Mouse (Mus musculus) forebrain, embryonic 15.5 days (tissue): ENCODE measurements at regions not wholly inside any gene's neighbourhood (a gene's known extent, or its start where the extent isn't known, plus 50 kb on each side); places are given as distances from the start of the nearest gene placed in this dataset.

Experiments
- ATAC-seq: fragments of 200-750 bp; cut with Nextera tagmentation; replicated peaks from 2 replicates; pipeline ENCODE4 v1.8.0; 2017; ENCODE audit warnings: mild to moderate bottlenecking, moderate TSS enrichment, moderate library complexity
- H3K27ac ChIP-seq: fragments of 300-500 bp; sonication (generic); replicated peaks from 2 replicates; pipeline ENCODE4 v1.5.1; 2015; ENCODE audit warnings: mild to moderate bottlenecking, inconsistent platforms
- H3K27me3 ChIP-seq: fragments of 300-500 bp; sonication (generic); 2 replicates; pipeline ENCODE4 v1.6.1; 2015; ENCODE audit warnings: inconsistent platforms
- H3K36me3 ChIP-seq: fragments of 300-500 bp; sonication (generic); 2 replicates; pipeline ENCODE4 v1.6.1; 2015; ENCODE audit warnings: mild to moderate bottlenecking, inconsistent platforms
- H3K4me1 ChIP-seq: fragments of 300-500 bp; sonication (generic); 2 replicates; pipeline ENCODE4 v1.6.1; 2015; ENCODE audit warnings: inconsistent platforms
- H3K4me2 ChIP-seq: fragments of 300-500 bp; sonication (generic); replicated peaks from 2 replicates; pipeline ENCODE4 v1.6.1; 2015; ENCODE audit warnings: mild to moderate bottlenecking, inconsistent platforms
- H3K4me3 ChIP-seq: fragments of 300-500 bp; sonication (generic); 2 replicates; pipeline ENCODE4 v1.5.1; 2015; ENCODE audit warnings: mild to moderate bottlenecking, inconsistent platforms
- H3K9ac ChIP-seq: fragments of 300-500 bp; sonication (generic); replicated peaks from 2 replicates; pipeline ENCODE4 v1.6.1; 2015; ENCODE audit warnings: mild to moderate bottlenecking, inconsistent platforms
- H3K9me3 ChIP-seq: fragments of 300-500 bp; sonication (generic); 2 replicates; pipeline ENCODE4 v1.6.1; 2016; ENCODE audit warnings: inconsistent platforms
- WGBS: fragments of 180-500 bp; shearing (Covaris S2); methylation state at CpG from one replicate; pipeline ENCODE4 v1.1.7; 2015; ENCODE audit warnings: mixed read lengths; 5-methylcytosine and 5-hydroxymethylcytosine counted together

DNA sequence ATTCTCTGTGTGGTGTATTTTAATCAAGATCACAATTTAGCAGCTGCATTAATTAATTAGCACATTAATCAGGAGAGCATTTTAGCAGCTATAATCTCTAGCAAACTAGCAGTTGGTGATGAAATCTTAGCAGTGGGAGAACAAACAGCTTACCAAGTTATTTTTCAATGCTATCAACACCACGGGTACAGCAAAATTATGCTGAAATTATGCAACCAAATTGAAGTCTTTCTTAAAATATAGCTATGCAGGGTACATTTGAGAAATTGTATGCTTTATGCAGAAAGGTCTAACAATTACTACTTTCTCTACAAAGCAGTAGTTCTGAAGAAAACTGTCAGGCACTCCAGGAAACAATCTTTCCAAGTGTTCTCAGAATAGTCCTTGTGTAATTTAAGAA, 378.1 kb downstream of the Dnajb9 start:
- ATAC-seq = no peak

DNA sequence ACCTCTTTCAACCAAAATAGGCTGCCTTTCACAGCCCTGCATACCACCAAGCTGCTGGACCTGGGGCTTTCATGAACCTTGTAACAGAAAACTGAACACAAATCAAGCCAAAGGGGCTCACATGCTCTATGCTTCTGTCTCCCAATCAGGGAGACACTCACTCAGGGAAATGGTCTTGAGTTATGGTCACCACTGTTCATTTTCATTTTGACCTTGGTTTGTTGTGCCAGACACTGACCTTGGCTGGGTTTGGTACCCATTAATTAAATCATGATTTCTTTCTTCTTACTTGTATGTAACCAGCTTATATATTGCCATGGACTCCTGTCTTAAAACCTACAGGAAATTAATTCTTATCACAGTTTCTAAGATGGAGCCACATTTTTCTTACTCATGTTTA, 381.5 kb downstream of the Dnajb9 start:
- Histone ChIP-seq H3K36me3 (no peaks in the 10 kb centered on the region), H3K27ac (no peak overlapping the region), H3K9ac (no peak overlapping the region), H3K4me3 (no peak overlapping the region), H3K27me3 (no peaks in the 10 kb centered on the region), H3K9me3 (no peaks in the 10 kb centered on the region), H3K4me1 (no peaks in the 10 kb centered on the region), H3K4me2 (no peak overlapping the region)
- ATAC-seq = no peak

More for the DNA sequence above, 378.1 kb downstream of the Dnajb9 start:
- Histone ChIP-seq H3K36me3 (no peaks in the 10 kb centered on the region), H3K27ac (no peak overlapping the region), H3K4me1 (no peaks in the 10 kb centered on the region), H3K4me2 (no peak overlapping the region), H3K9ac (no peak overlapping the region), H3K27me3 (no peaks in the 10 kb centered on the region), H3K9me3 (no peaks in the 10 kb centered on the region), H3K4me3 (no peak overlapping the region)
- 42% methylated on average over 1 of the region's 1 CpGs for WGBS

DNA sequence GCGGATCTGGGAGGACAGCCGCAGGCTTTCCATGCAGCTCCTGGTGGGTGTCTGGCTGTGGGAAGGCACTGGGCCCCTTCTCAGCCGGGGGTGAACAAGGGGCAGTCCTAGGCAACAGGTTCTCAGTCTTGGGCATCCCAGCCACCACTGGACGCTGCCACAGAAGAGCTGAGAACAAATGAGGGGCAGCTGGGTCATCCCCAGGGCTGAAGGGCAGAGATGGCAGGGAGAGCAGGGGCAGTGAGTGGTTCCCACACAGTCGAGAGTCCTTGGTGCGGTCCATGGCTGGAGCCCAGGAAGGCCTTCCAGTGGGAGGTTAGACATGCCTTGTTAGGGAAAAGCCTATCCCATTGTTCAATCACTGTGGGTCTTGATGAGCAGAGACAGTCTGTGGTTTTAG, 382.2 kb downstream of the Dnajb9 start:
- H3K9me3 ChIP-seq = no peaks in the 10 kb centered on the region
- no peak overlapping the region for H3K9ac ChIP-seq
- no peak for ATAC-seq
- H3K27me3 ChIP-seq = no peaks in the 10 kb centered on the region
- H3K4me3 ChIP-seq = no peak overlapping the region
- no peaks in the 10 kb centered on the region for H3K4me1 ChIP-seq
- H3K36me3 ChIP-seq = no peaks in the 10 kb centered on the region
- 74% methylated on average over 6 of the region's 6 CpGs for WGBS
- H3K27ac ChIP-seq = no peak overlapping the region
- H3K4me2 ChIP-seq = no peak overlapping the region

DNA sequence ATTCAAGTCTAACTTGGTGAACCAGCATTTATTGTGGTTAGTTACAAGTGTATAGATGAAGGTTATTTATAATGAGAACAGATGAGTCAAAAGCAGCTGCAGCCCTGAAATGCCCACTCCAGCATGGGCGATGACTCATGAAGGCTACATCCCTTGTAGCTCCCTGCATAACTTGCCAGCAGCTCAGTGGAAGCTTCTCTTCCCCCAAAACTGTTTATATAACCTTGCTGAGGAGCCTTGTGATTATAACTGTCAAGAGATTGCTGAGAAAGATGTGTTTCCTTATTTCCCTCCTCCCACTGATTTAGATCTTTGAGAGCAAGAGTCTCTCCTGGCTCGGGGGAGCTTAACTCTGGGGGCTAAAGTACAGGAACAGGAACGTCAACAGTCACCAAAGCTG, 382.8 kb downstream of the Dnajb9 start:
- Histone ChIP-seq H3K9me3 (no peaks in the 10 kb centered on the region), H3K36me3 (no peaks in the 10 kb centered on the region), H3K4me2 (no peak overlapping the region), H3K4me3 (no peak overlapping the region), H3K4me1 (no peaks in the 10 kb centered on the region), H3K27me3 (no peaks in the 10 kb centered on the region), H3K9ac (no peak overlapping the region), H3K27ac (no peak overlapping the region)
- 61% methylated on average over 3 of the region's 3 CpGs for whole genome bisulfite sequencing
- ATAC-seq = no peak

DNA sequence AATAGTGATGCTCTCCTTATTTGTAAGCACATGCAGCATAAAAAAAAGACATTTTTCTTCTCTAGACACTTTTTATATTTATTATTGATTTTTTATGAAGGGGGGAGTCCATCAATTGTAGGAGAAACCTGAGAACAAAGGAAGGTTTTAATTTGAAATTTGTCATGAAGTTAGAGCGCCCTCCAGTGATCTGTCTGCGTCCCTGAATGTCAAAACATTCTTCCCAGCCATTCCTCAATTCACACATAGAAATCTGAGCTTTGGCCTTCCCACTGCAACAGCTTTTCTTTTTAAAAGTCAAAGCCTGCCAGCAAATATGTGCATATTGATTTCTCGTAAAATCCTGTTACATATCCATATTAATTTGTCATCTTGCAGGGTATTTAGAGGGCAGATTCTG, 396.6 kb downstream of the Dnajb9 start:
- H3K36me3 ChIP-seq = no peaks in the 10 kb centered on the region
- ATAC-seq = peak; percentile 68
- H3K9ac ChIP-seq = no peak overlapping the region
- 14% methylated on average over 3 of the region's 3 CpGs for WGBS
- H3K4me3 ChIP-seq = no peak overlapping the region
- H3K4me2 ChIP-seq = no peak overlapping the region
- 0 out of 2 replicates have a peak, but pooled peaks cover 2% of the 10 kb centered on the region for H3K4me1 ChIP-seq
- H3K27ac ChIP-seq = no peak overlapping the region
- no peaks in the 10 kb centered on the region for H3K9me3 ChIP-seq
- H3K27me3 ChIP-seq = no peaks in the 10 kb centered on the region

DNA sequence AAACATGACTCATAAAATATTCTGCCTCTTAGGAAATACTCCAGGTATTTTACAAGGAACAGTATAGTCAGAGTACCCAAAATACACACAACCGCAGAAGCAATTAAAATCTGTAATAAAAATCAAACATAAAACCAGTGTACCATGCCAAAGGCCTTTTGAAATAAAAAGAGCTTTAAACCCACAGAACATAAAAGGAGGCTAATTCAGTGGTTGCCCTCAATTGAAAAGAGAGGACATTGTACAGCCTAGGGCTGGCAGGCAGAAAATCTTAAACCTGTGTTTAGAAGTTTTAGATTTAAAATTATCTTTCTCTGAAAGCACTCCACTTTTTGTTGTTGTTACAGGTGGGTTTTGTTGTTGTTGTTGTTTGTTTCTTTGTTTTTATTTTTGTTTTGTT, 437.4 kb downstream of the Dnajb9 start:
- no peaks in the 10 kb centered on the region for H3K27me3 ChIP-seq
- H3K4me2 ChIP-seq = no peak overlapping the region
- no peak overlapping the region for H3K9ac ChIP-seq
- 0 out of 2 replicates have a peak, but pooled peaks cover 2% of the 10 kb centered on the region for H3K9me3 ChIP-seq
- no peaks in the 10 kb centered on the region for H3K36me3 ChIP-seq
- no peak overlapping the region for H3K4me3 ChIP-seq
- H3K4me1 ChIP-seq = no peaks in the 10 kb centered on the region
- 21% methylated on average over 1 of the region's 1 CpGs for WGBS
- no peak overlapping the region for H3K27ac ChIP-seq
- ATAC-seq = no peak

DNA sequence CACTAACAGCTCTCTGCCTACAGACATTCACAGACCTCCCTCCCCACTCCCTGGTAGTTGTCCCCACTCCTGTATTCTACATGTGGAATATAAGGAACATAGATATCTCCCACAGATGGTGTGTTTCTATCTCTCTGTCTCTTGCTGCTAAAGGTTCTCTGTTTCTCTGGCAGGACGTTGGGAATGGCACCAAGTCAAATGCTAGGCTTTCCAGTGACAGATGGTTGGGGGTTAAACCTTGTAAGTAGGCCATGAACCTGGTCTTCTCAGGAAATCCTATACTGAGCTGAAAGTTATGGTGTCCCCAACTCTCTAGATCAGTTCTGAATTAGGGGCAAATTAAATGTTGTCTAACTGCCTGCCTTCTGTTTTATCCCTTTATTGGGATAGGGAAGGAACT, 448.0 kb downstream of the Dnajb9 start:
- no peaks in the 10 kb centered on the region for H3K36me3 ChIP-seq
- no peak overlapping the region for H3K27ac ChIP-seq
- H3K4me2 ChIP-seq = no peak overlapping the region
- no peak overlapping the region for H3K4me3 ChIP-seq
- 65% methylated on average over 1 of the region's 1 CpGs for whole genome bisulfite sequencing
- no peaks in the 10 kb centered on the region for H3K27me3 ChIP-seq
- H3K9ac ChIP-seq = no peak overlapping the region
- H3K4me1 ChIP-seq = no peaks in the 10 kb centered on the region
- ATAC-seq = no peak
- no peaks in the 10 kb centered on the region for H3K9me3 ChIP-seq
